Mouse (Mus musculus) T-cell, adult 2 months (primary cell): ENCODE measurements around the gene Kdm4b.
A peak's percentile ranks its signal among the peaks of the same experiment; 100 is the strongest.

Experiments used
- DNase-seq: peaks from one replicate; pipeline ENCODE4 v3.0.0; 2022; ENCODE audit warnings: low spot score

Gene Kdm4b

GRCm38 (mm10) chr17:56325450-56326152 lies at the start of gene Kdm4b:
Kdm4b (plus strand) TSS chr17:56326062.
- peak; percentile 100 for DNase-seq

DNA sequence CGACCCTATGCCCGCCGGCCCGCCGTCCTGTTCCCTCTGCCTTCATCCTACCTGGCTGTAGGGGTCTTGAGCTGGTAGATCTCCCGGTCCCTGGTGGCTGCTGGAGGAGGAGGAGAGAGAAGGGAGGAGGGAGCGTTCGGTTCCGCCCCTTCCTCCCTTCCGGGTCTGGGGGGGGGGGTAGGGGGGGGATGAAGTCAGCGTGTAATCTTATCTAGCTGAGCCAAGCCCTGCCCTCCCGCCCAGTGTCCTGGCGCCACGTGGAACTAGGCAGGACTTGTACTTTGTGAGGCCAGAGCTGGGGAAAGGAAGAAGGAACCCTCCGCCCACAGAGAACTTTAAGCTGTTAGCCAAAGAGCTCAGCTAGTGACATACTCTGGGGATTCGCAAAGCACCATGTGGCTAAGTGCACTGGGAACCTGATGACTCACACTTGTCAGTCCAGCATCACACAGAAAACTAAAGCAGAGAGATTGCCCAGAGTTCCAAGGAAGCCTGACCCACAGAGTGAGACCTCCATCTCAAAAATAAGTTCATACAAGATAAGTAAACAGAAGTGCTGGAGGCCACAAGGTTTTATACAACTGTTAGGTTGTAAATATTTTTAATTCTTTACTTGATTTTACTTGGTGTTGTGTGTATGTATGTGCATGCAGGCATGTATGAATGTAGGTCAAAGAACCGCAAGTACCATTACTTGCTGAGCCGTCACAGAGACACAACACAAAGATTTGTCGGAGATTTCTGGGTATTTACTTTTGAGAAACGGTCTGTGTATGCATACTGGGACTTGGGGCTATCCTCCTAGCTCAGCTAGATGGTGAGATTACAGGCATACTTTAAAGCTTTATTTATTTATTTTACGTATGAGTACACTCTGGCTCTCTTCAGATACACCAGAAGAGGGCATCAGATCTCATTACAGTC lies 49.0 kb upstream of the Kdm4b start, which contains the start of gene Ticam1:
TSS of gene Ticam1 (minus strand) at position 144 of the 924 bp plus-strand sequence.
- DNase-seq, result peak; percentile 80

GRCm38 (mm10) chr17:56277567-56277893 lies 48.3 kb upstream of the Kdm4b start:
- DNase-seq, result peak; percentile 39

GRCm38 (mm10) chr17:56278340-56278739 lies 47.5 kb upstream of the Kdm4b start:
- DNase-seq, result no peak

GRCm38 (mm10) chr17:56279481-56280155 lies 46.2 kb upstream of the Kdm4b start:
- no peak for DNase-seq

DNA sequence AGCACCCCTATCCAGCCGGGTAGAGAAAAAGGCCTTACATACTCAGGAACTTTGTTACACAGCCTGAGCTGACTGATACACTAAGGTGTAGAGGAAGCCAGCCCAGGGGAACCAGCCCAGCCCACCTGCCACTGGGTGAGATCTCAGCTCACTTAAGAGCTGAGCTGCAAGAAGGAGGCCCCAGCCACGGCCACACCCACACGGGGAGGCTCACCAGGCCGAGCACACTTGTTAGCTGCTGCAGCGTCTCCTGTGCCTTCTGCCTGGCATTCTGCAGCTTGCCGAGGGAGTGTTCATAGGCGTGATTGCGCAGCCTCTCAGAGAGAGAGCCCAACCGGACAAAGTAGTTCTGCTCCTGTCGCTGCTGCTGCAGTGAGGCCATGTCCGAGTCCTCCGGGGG lies 44.7 kb upstream of the Kdm4b start:
- no peak for DNase-seq

GRCm38 (mm10) chr17:56282802-56283201 lies 43.1 kb upstream of the Kdm4b start:
- DNase-seq, result no peak

DNA sequence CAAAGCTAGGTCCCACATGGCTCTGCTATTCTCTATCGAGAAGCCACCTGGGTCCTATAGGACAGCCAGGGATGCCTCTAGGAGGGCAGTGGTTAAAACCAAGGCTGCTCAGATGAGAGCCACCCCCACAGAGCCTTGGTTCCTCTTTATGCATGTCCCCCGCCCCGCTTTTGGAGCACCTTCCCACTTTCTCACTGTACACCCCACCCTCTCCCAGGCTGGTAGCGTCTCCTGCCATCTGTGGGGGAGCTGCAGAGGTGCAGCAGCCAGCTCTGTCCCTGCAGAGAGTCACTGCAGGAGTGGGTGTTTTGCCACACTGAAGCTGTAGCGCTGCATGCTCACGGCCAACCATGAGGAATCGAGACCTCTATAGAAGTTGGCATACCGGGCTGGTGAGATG lies 42.5 kb upstream of the Kdm4b start:
- no peak for DNase-seq

DNA sequence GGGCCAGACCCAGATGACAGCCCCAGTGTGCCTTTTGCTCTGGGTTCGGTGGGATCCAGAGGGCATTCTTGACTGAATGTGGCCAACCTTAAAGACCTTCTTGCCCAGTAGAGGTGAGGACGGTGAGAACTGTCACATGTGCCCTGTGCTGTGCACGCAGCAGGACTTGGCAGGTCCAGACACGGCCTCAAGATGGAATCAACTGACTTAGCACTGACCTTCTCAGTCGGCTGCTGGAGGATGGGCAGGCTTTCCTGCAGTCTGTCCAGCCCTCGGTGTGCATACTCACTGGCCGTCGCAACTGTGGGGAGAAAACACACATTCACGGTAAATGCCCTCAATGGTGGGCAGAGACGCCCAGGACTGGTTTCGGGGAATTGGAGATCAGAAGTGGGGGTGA lies 39.9 kb upstream of the Kdm4b start:
- DNase-seq, result no peak

- no peak for DNase-seq
Measured at GRCm38 (mm10) chr17:56287830-56288229, 38.0 kb upstream of the Kdm4b start.

DNA sequence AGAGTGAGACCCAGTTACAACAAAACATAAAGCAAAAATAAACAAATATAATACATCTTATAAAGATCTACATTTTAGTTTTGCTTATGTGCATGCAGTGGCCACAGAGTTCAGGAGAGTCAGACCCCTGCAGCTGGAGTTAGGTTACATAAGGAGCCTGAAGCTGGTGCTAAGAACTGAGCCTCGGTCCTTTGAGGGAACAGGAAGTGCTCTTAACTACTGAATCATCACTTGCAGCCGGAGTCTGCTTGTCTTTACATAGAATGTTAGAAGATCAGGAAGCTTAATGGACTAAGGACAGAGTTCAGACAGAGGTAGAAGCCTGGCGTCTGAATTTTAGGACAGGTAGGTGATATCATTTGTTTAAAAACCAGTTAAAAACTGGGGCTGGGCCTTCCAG lies 37.0 kb upstream of the Kdm4b start:
- DNase-seq, result no peak

DNA sequence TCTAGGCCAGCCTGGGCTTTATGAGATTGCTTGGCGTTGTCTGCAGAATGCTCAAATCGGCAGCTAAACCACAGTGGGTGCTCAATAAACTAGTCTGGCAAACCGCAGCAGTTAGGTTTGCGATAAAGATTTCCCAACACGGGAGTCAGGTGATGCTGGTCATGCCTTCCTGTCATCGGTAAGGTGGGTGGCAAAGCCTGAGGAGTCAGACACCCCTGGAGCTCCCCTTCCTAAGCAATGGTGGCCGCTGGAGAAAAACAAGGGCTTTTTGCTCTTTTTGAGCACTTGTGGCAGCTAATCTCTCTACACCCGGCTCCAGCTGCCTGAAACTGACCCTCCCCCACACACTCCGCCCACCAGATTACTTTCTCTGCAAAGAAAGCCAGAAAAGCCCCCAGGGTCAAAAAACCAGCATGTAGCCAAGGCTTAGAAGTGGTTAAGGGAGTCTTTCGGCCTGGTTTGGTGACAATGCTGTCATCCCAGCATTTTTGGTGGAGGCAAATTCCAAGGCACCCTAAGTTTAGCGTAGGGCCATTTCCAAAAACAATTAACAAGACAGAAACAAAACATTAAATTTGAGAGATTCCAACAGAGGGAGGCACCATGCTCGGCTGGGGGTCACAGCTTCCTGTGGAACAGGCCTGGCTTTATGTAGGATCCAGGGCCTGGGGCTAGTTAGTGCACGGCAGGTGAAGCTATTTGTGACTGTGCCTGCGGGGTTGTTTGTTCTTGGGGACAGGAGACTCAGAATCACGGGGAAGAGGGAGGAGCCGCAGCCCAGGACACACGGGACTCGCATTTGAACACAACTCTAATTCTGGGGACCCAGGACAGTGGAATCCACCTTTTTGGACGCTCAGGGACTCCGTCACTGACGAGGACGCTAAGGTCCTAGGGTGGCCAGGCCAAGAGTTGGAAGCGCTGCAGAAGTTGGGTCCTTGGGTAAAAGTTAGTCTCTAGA lies 36.2 kb upstream of the Kdm4b start:
- DNase-seq, result peak; percentile 77

GRCm38 (mm10) chr17:56290388-56291170 lies 35.3 kb upstream of the Kdm4b start:
- DNase-seq, result peak; percentile 82

DNA sequence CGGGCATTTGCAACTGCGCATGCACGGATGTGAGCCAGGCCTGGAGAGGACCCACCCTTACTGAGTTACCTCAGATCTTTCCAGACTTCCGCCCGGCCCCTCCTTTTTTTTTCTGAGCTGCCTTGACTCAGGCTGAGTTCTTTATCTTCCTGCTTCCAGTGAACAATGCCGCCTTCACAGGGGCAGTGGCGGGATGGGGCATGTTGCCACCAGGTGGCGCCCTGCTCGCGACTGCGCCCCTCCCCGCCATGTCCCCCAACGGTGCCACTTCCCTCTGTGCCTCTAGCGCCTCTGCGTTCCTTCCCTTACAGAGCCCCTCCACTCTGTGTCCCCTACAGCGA lies 34.7 kb upstream of the Kdm4b start:
- DNase-seq, result peak; percentile 95

- no peak for DNase-seq
Measured at GRCm38 (mm10) chr17:56291826-56292475, 33.9 kb upstream of the Kdm4b start.

GRCm38 (mm10) chr17:56292531-56293222 lies 33.2 kb upstream of the Kdm4b start, which contains the start of gene Plin3:
Plin3 (minus strand) TSS chr17:56292873.
- DNase-seq, result no peak

GRCm38 (mm10) chr17:56293291-56293690 lies 32.6 kb upstream of the Kdm4b start:
- peak; percentile 15 for DNase-seq

DNA sequence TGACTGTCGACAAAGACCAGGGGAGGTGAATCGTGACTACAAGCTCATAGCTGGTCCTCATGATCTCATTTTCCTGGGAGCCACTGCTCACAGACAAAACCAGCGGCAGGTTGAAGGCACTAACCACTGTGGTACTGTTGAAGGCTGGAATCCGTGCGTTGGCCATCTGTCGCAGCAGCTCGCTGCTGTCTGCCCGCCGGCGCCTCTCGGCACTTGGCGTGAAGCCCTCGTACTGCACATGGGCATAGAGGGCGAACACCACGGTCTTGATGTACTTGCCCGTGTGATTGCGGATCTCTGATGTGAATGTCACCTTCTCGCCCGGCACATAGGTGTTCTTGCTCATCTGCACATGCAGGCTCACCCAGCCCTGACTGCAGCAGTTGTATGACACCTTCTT lies 31.6 kb upstream of the Kdm4b start:
- no peak for DNase-seq

DNA sequence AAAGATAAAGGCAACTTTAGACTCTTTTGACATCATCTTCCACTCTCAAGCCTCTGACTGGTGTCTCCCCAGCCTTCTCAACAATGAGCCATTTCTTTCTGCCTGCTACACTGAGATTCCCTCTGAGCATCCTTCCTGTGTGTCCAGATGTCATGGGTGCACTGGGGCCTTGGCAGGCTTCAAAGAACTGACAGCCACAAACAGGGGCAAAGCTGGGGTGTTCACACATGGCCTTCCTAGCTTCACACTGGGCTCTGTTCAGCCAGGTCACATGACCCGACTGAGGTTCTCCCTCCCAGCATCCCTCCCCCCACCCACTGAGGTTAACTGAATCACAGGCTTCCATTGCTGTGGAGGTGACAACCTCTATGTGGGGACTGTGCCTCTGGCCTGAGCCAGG lies 29.7 kb upstream of the Kdm4b start:
- no peak for DNase-seq

- no peak for DNase-seq
Measured at GRCm38 (mm10) chr17:56298238-56298637, 27.6 kb upstream of the Kdm4b start.
